Mouse (Mus musculus) limb, embryonic 10.5 days (tissue): ENCODE measurements at regions not wholly inside any gene's neighbourhood (a gene's known extent, or its start where the extent isn't known, plus 50 kb on each side); places are given as distances from the start of the nearest gene placed in this dataset.

Source experiments
- DNase-seq: peaks from one replicate; pipeline ENCODE4 v3.0.0-alpha.2; 2017; ENCODE audit warnings: low spot score
- H3K27ac ChIP-seq: fragments of 300-500 bp; sonication (generic); 2 replicates; pipeline ENCODE4 v1.5.1; 2016; ENCODE audit warnings: mild to moderate bottlenecking
- H3K27me3 ChIP-seq: fragments of 300-500 bp; sonication (generic); 2 replicates; pipeline ENCODE4 v1.6.1; 2016; ENCODE audit warnings: low read depth, mild to moderate bottlenecking; ENCODE audit not compliant: poor library complexity, severe bottlenecking
- H3K36me3 ChIP-seq: fragments of 300-500 bp; sonication (generic); 2 replicates; pipeline ENCODE4 v1.6.1; 2016; ENCODE audit warnings: mild to moderate bottlenecking, moderate library complexity
- H3K4me1 ChIP-seq: fragments of 300-500 bp; sonication (generic); 2 replicates; pipeline ENCODE4 v1.6.1; 2016
- H3K4me3 ChIP-seq: fragments of 300-500 bp; sonication (generic); 2 replicates; pipeline ENCODE4 v1.5.1; 2016; ENCODE audit warnings: mild to moderate bottlenecking, moderate library complexity
- H3K9me3 ChIP-seq: fragments of 300-500 bp; sonication (generic); replicated peaks from 2 replicates; pipeline ENCODE4 v1.6.1; 2016; ENCODE audit warnings: mild to moderate bottlenecking
- WGBS: fragments of 180-500 bp; shearing (Covaris S2); methylation state at CpG from one replicate; pipeline ENCODE4 v1.1.7; 2016; 5-methylcytosine and 5-hydroxymethylcytosine counted together

DNA sequence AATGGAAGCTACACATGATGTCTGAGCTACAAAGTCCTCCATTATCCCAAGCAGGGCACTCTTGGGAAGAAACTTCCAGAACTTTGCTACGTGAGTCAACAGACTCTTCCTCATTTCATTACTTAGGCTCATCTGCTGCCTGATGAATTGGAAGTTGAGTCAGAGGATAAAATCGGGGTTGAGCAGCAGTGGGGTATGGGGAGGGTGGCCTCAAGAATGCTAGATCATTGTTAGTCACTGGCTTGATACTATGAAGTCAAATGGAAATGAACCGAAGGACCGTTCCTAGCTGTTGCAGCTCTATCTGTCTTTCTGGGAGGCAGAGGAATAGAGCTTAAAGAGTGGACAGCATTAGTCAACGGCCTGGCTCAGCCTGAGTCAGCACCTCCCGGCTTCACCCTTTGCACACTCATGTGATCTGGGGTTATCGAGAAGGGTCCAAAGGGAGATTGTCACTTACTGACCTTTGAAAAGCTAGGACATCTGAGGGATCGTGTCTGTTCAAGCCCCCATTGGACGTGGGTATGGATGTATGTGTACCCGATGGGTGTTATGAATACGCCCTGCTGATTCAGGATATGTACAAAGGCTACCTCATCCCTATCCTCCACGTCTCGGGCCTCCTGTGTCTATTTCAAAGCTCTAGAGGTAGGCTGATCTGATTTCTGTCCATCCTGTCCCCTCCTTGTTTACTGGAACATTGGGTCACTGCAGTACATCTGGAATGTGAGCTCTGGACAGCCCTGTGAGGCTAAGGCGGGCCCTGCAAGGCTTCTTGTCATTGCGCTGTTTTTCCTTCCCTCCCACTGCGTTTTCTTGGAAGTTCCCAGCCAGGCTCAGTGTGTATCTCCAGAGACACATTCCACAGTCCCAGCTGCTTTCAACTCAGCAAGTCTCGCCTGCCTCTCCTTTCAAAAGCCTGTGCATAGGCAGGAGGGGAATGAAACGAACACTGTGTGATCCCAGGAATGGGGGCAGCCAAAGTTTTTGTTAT, 135.4 kb upstream of the Zfp648 start:
- DNase-seq: no peak
- no peak overlapping the region for H3K4me3 ChIP-seq
- no peaks in the 10 kb centered on the region for H3K4me1 ChIP-seq
- no peaks in the 10 kb centered on the region for H3K9me3 ChIP-seq
- H3K36me3 ChIP-seq: no peaks in the 10 kb centered on the region
- H3K27me3 ChIP-seq: no peaks in the 10 kb centered on the region
- WGBS: 83% methylated on average over 18 of the region's 18 CpGs
- no peak overlapping the region for H3K27ac ChIP-seq

DNA sequence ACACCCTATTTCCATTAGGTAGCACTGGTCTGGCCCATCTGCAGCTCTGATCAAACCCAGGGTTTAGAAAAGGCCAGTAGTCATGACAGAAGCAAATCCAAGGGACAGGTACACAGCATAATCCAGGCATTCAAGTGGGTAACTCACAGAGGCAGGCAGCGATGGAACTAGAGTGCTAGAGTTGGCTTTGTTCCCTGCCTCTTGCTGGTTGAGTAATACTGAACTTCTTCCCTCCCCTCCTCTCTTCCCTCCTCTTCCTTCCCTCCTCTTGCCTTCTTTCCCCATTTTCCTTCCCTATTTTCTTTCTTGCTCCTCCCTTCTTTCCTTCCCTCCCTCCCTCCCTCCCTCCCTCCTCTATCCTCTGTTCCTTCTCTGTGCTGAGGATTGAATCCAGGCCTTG, 133.1 kb upstream of the Zfp648 start:
- WGBS: 94% methylated on average over 1 of the region's 1 CpGs
- no peaks in the 10 kb centered on the region for H3K36me3 ChIP-seq
- no peaks in the 10 kb centered on the region for H3K9me3 ChIP-seq
- H3K27ac ChIP-seq: no peak overlapping the region
- no peaks in the 10 kb centered on the region for H3K4me1 ChIP-seq
- no peak for DNase-seq
- no peak overlapping the region for H3K4me3 ChIP-seq
- H3K27me3 ChIP-seq: no peaks in the 10 kb centered on the region

DNA sequence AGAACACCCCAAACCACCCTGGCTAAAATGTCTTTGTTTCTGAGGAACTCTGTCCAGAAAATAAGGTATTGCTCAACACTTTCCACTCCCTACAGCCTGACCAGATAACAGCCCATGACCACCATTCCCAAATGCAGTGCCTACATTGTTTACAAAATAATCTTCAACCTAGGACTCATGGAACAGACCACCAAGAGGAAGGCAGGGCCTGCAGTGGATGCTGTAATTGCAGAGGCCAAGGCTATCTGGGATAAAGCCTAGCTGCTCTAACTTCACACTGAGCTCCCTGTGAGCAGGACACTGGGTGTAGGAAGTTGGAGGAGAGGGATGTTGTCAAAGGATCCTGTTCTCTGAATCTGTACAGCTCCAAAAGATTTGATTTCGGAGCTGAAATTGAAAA, 126.7 kb upstream of the Zfp648 start:
- H3K4me1 ChIP-seq: peaks cover 3% of the 10 kb centered on the region; the same call in 1 of the 2 replicates
- no peaks in the 10 kb centered on the region for H3K27me3 ChIP-seq
- no peak for DNase-seq
- no peak overlapping the region for H3K4me3 ChIP-seq
- no peaks in the 10 kb centered on the region for H3K36me3 ChIP-seq
- WGBS: 91% methylated on average over 1 of the region's 1 CpGs
- no peak overlapping the region for H3K27ac ChIP-seq
- no peaks in the 10 kb centered on the region for H3K9me3 ChIP-seq

DNA sequence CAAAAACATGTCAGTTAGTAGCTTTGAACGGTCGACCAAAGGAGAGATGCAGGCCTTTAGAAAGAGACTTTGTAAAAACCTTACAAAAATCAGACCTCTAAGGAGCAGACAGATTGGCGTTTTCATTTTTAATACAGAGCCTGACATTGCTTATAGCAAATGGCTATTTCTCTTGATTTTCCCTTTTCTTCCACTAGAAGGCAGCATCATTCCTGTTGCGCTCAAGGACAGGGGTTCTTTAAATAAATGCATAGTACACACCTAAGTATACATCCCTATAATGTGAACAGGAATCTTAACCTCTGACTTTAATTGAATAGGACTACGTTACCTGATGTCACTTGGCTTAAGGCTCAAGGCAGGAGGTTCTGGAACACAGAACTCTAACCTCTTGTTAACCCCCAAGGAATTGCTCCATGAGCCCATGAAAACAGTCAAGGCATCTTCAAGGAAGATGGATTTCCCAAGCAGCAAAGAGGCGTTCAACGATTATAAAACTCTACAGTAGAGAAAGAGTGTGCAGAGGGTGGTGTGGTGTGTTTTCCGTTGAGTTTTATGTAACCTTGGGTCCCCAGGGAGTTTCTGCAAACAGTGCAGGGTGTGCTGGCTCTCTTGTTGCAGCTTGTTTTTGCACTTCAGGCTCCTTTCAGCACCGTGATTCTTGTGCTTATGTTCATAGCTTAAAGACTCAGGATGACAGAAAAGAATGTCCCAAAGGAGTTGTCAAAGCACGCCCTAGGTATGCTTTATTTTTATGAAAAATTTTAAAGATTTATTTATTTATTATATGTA, 124.1 kb upstream of the Zfp648 start:
- Histone ChIP-seq H3K9me3 (no peaks in the 10 kb centered on the region), H3K27me3 (no peaks in the 10 kb centered on the region), H3K27ac (no peak overlapping the region), H3K4me3 (no peak overlapping the region), H3K4me1 (peaks cover 7% of the 10 kb centered on the region), H3K36me3 (no peaks in the 10 kb centered on the region)
- DNase-seq: no peak
- WGBS: 72% methylated on average over 10 of the region's 10 CpGs

DNA sequence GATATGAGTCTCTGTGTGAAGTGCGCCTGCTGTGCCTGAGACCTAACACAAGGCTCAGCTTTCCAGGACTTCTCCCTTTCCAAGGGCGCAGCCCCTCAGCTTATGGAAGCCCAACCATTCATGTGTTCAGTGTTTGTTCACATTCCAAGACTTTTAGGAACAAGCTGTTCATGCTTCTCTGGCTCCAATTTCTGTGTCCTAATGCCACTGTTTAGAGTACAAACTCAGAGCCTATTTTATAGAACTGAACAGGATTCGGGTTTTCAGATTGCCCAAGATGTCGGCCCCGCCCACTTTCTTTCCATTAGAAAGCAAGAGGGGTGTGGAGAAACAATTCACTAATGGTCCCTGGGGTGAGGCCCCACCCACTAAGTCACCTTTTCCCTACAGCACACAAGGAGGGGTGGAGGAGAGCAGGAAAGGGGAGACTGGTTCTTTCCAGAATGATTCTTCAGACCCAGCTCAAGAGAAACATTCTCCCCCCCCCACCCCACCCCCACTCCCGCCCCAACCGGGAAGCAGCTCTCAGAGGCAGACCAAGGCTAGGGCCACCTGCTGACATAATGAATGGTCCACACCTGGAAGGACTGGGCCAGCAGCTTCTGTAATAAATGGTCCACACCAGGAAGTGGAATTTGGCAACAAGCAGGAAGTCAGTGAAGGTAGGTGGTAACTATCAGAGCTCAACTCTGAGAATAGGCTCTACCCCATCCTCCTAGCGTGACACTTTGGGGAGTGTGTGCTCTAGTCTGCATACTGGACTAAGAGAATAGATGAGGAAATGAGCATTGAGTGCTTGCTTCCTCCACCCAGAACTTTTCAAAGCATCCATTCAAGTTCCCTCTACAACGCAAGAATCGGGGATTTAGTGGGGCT, 120.2 kb upstream of the Zfp648 start:
- no peak overlapping the region for H3K4me3 ChIP-seq
- 56% methylated on average over 10 of the region's 10 CpGs for WGBS
- no peaks in the 10 kb centered on the region for H3K9me3 ChIP-seq
- no peak for DNase-seq
- H3K27me3 ChIP-seq: no peaks in the 10 kb centered on the region
- H3K36me3 ChIP-seq: no peaks in the 10 kb centered on the region
- H3K27ac ChIP-seq: no peak overlapping the region
- peaks cover 7% of the 10 kb centered on the region for H3K4me1 ChIP-seq

DNA sequence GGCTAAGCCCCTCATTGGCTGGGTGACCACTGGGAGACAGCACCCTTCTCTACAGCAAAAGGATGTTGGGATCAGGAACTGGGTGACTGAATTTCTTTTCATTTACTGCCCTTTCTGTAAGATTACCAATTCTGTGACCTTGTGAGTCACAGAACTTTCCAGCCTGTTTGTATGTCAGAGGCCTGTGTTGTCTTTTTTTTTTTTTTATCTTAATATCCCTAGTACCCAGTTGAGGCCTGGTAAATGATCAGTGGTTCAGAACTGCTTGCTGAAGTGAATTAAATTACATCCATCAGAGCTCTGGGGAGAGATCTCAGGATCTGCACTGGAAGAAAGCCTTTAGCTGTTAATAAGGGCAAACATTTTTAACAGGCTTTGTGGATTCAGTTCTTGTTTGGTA, 114.8 kb upstream of the Zfp648 start:
- no peaks in the 10 kb centered on the region for H3K9me3 ChIP-seq
- H3K4me1 ChIP-seq: no peaks in the 10 kb centered on the region
- no peak for DNase-seq

DNA sequence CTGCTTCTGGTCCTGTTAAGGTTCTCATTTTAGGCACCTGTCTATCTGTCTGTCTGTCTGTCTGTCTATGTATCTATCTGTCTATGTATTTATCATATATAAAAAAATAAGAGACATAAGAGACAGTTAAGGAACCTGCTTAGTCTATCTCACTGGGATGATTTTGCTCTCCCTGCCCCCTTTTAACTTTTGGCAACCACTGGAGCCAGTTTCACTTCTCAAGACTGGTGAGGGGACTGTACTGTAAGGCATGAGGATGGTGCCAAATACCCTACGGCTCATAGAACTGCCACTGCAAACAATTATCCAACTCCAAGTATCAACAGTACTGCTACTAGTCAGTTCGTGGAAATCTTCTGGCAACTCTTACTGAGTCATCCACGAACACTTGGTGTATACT, 111.2 kb upstream of the Zfp648 start:
- no peaks in the 10 kb centered on the region for H3K36me3 ChIP-seq
- no peaks in the 10 kb centered on the region for H3K4me1 ChIP-seq
- H3K27ac ChIP-seq: no peak overlapping the region
- H3K4me3 ChIP-seq: no peak overlapping the region
- 90% methylated on average over 3 of the region's 3 CpGs for WGBS
- DNase-seq: no peak
- H3K27me3 ChIP-seq: no peaks in the 10 kb centered on the region
- H3K9me3 ChIP-seq: no peaks in the 10 kb centered on the region

More for the DNA sequence above, 114.8 kb upstream of the Zfp648 start:
- no peaks in the 10 kb centered on the region for H3K36me3 ChIP-seq
- H3K27me3 ChIP-seq: no peaks in the 10 kb centered on the region
- no peak overlapping the region for H3K27ac ChIP-seq
- H3K4me3 ChIP-seq: no peak overlapping the region

DNA sequence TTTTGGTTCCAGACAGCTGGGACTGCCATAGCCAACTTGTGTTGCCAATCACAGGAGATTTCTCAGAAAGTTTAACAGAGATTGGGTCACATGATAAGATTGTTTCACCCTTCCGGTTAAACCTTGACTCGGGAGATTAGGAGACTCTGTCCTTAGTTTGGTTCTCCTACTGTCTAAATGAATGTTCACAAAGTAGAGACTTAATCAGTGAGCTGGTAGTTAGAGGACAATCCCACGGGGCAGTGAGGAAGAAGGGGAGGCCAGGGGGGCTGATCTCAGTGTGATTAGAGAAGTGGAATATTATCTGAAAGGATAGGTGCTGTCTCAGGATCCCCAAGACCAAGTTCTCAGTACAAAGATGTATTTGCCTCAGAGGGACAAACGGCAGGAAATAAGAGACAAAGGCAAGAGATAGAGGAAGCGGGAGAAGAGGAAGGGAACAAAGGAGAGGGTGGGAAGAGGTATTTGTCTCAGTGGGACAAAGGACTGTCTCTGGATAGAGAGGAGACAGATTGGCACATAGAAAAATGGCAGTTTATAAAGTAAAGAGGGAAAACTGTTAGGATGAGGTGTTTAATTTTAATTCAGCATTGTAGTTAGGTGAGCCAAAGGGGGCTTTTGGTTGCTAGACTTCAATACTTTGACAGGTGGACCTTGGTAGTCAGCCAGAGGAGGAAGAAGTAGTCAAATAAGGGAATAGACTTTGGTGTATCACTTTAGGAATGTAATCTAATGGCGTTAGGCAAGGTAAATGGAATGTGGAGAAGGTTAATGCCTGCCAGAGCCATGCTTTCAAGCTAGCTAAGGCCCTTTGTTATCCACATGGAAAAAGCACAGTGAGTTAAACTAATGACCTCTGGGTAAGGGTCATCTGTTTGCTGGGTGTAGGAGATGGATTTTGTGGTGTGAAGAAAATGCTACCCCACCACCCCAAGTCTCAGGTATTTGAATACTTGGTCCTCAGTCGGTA, 110.2 kb upstream of the Zfp648 start:
- no peak overlapping the region for H3K27ac ChIP-seq
- H3K27me3 ChIP-seq: no peaks in the 10 kb centered on the region
- H3K36me3 ChIP-seq: no peaks in the 10 kb centered on the region
- no peaks in the 10 kb centered on the region for H3K9me3 ChIP-seq
- H3K4me3 ChIP-seq: no peak overlapping the region
- 80% methylated on average over 7 of the region's 7 CpGs for WGBS
- DNase-seq: no peak
- no peaks in the 10 kb centered on the region for H3K4me1 ChIP-seq

DNA sequence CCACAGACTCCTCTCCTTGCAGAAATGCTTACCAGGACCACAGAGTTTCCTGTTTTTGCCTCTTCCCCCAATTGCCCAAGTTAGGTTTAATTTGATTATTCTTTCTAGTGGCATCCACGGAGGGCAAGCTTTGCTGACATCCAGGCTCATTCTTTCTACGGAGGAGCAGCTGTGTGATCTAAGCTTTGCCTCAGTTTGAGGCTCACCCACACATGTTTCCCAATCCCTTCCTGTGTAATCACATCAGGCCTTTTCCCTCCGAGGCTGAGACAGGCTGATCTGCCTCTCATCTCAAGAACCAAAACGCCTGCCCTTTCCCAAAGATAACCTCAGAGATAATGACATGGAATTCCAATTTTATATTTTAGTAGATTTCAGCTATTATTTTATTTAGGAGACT, 107.4 kb upstream of the Zfp648 start:
- Histone ChIP-seq H3K4me3 (no peak overlapping the region), H3K4me1 (0 out of 2 replicates have a peak, but pooled peaks cover 3% of the 10 kb centered on the region), H3K27ac (no peak overlapping the region), H3K27me3 (no peaks in the 10 kb centered on the region), H3K36me3 (no peaks in the 10 kb centered on the region), H3K9me3 (no peaks in the 10 kb centered on the region)
- DNase-seq: no peak
- 83% methylated on average over 4 of the region's 4 CpGs for WGBS

DNA sequence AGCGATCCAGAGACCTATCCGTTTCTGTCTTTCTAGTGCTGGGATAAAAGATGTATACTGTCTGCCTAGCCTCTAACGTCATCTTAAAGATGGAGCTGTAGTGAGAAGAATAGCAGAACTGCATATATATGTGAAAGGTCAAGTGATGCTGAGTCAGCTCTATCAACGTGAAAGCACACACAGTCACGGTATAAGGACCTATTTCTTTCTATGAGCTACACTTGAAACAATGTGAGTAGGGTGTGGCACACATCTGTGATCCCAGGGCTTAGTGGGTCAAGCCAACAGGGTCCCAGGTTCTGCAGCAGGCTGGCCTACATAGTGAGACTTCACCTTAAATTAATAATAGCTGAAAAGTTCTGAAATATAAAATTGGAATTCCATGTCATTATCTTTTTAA, 106.6 kb upstream of the Zfp648 start:
- Histone ChIP-seq H3K4me3 (no peak overlapping the region), H3K27ac (no peak overlapping the region), H3K27me3 (no peaks in the 10 kb centered on the region), H3K9me3 (no peaks in the 10 kb centered on the region), H3K36me3 (no peaks in the 10 kb centered on the region), H3K4me1 (0 out of 2 replicates have a peak, but pooled peaks cover 3% of the 10 kb centered on the region)
- 84% methylated on average over 5 of the region's 5 CpGs for WGBS
- no peak for DNase-seq

DNA sequence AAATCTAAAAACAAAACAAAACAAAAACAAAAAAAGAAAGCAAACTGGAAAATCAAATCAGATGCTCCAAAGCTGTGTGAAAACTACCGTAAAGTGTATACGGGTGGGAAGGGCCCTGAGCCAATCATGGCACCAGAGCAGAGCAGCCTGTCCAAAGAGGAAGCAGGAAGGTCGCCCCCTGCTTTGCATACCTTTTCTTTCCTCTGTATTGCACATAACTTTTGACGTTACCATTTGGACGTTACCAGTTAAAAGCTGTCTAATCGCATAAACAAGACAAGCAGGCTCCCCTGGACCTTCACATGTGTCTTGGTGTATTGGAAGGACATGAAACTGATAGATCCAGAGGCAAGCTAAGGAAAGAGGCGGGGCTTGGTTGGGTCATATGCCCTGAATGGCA, 104.9 kb upstream of the Zfp648 start:
- 0 out of 2 replicates have a peak, but pooled peaks cover 3% of the 10 kb centered on the region for H3K4me1 ChIP-seq
- no peaks in the 10 kb centered on the region for H3K27me3 ChIP-seq
- H3K36me3 ChIP-seq: no peaks in the 10 kb centered on the region
- WGBS: 90% methylated on average over 7 of the region's 7 CpGs
- H3K4me3 ChIP-seq: no peak overlapping the region
- no peak for DNase-seq
- H3K9me3 ChIP-seq: no peaks in the 10 kb centered on the region
- no peak overlapping the region for H3K27ac ChIP-seq

DNA sequence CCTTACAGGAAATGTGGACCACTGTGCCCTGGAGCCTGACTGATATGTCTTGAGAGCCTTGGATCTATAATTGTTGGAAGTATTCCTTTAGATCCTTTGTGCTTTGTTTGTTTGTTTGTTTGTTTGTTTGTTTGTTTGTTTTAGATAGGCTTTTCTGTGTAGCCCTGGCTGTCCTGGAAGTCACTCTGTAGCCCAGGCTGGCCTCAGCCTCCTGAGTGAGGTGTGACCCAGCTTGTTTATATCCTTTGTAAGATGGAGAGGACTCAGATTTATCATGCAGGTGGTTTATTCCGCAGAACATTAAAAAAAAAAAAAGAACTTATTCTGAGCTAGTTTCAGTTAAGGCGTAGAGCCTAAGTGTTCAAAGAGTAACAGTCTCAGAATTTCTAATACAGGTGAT, 104.1 kb upstream of the Zfp648 start:
- no peak for DNase-seq
- WGBS: 96% methylated on average over 2 of the region's 2 CpGs

More for the DNA sequence above, 104.1 kb upstream of the Zfp648 start:
- H3K4me3 ChIP-seq: no peak overlapping the region
- no peaks in the 10 kb centered on the region for H3K9me3 ChIP-seq
- no peak overlapping the region for H3K27ac ChIP-seq
- 0 out of 2 replicates have a peak, but pooled peaks cover 3% of the 10 kb centered on the region for H3K4me1 ChIP-seq
- no peaks in the 10 kb centered on the region for H3K36me3 ChIP-seq
- no peaks in the 10 kb centered on the region for H3K27me3 ChIP-seq
